Comparison of ENCODE assay signal across 22 mouse cellular contexts in the genomic region with DNA sequence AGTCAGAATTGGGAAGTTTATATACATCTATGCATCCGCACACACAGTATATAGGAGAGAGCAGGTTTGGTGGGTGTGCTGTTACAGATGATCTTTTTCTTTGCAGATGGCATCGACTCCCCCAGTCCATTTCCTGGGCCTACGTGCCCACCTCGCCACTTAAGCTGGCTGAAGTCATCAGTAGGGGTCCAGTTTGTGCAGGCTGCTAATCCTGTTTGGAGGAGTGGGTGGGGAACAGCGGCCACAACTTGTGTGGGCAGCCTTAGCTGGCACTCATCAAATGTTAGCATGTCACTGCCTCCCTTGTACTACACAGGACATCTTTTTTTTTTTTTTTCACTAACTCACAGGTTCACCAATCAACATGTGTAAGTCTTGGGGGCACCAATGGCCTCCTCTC. TPM values are rescaled to one million over a fixed set of nuclear protein-coding genes. Genes with fewer than 3 reads are reported as not detected.
"Had no signal": no experiment of that assay in that cellular context is flagged by ENCODE, and none has a peak within 500 bp of the region (broad histone marks: within the 10 kb centered on the region; RNA-seq: fewer than 3 reads in every experiment).

No protein-coding gene starts in this region.

- H3K9me3 ChIP-seq: limb, embryonic 10.5 days; limb, embryonic 13.5 days; liver, embryonic 12.5 days; liver, embryonic 15.5 days; lung, embryonic 15.5 days; midbrain, embryonic 10.5 days; midbrain, embryonic 15.5 days; neural tube, embryonic 12.5 days; neural tube, embryonic 15.5 days had no signal

- DNase-seq: kidney, adult 18-20 months; kidney, adult 9 months; kidney, postnatal 14 days; kidney, postnatal 4 days; liver; lung, adult 18-20 months; lung, postnatal 10 days; lung, postnatal 36 days; right cerebral cortex, adult 18-20 months; thymus, adult 2 months; thymus, postnatal 14 days; thymus, postnatal 4 days had no signal

- H3K27ac ChIP-seq: limb, embryonic 10.5 days; limb, embryonic 13.5 days; liver, embryonic 12.5 days; liver, embryonic 15.5 days; lung, embryonic 15.5 days; midbrain, embryonic 15.5 days; neural tube, embryonic 12.5 days; neural tube, embryonic 15.5 days had no signal

- H3K9ac ChIP-seq: limb, embryonic 13.5 days; liver, embryonic 12.5 days; liver, embryonic 15.5 days; lung, embryonic 15.5 days; midbrain, embryonic 15.5 days; neural tube, embryonic 12.5 days; neural tube, embryonic 15.5 days had no signal

- H3K4me3 ChIP-seq: liver, embryonic 12.5 days; liver, embryonic 15.5 days; lung, embryonic 15.5 days; megakaryocyte, embryonic 14.5 days; midbrain, embryonic 15.5 days; neural tube, embryonic 12.5 days; neural tube, embryonic 15.5 days had no signal

- H3K36me3 ChIP-seq: limb, embryonic 10.5 days; limb, embryonic 13.5 days; liver, embryonic 12.5 days; liver, embryonic 15.5 days; lung, embryonic 15.5 days; midbrain, embryonic 15.5 days; neural tube, embryonic 12.5 days; neural tube, embryonic 15.5 days had no signal

- ATAC-seq: liver, embryonic 12.5 days; midbrain, embryonic 15.5 days had no signal

- H3K4me2 ChIP-seq: liver, embryonic 12.5 days; liver, embryonic 15.5 days; midbrain, embryonic 15.5 days had no signal

RNA-seq across cellular contexts. Expression of gene Nr4a3, which starts 5.5 kb away (rescaled TPM):
- polyA plus RNA-seq: liver, embryonic 12.5 days; liver, embryonic 15.5 days had no signal
